Mouse (Mus musculus): ENCODE measurements around the gene Tmem242.

- TF ChIP-seq POLR2A (IDR thresholded peaks at IDR 0.05; ENCODE audit: extremely low read depth, insufficient read depth, low read length) (no peak), CTCF (IDR thresholded peaks at IDR 0.05; ENCODE audit: low read depth, low read length) (no peak)
These were observed 27.1 kb upstream of the Tmem242 start for GRCm38 (mm10) chr17:5467177-5467576.
